Mouse (Mus musculus) heart, postnatal 25 days (tissue): ENCODE data around the gene Aurkb. TPM values are rescaled to one million over a fixed set of nuclear protein-coding genes. Genes with fewer than 3 reads are reported as not detected.

Experiments used
- DNase-seq: peaks from one replicate; pipeline ENCODE4 v3.0.0; 2022; ENCODE audit warnings: low spot score
- intact Hi-C: fragments of 180-260 bp; cut with DNase I; formaldehyde crosslinking; loops from one replicate; pipeline ENCODE4 v1.15.1; 2025
- total RNA-seq, 2 experiments: library from RNA; stranded (reverse); gene quantifications; 2 replicates each; pipeline ENCODE4 v1.2.3; 2021

The Aurkb gene
- total RNA-seq, 2 experiments from 2014 or later: 0.62 to 1.2 TPM

GRCm38 (mm10) chr11:69035411-69035810 is 10.0 kb upstream of the Aurkb start:
- intact Hi-C loops: loop anchor here (2.0 to 5.0 kb wide), 3 partner anchors 19 to 128 kb away; partner anchors contain the start of gene Slc25a35
- no peak for DNase-seq

DNA sequence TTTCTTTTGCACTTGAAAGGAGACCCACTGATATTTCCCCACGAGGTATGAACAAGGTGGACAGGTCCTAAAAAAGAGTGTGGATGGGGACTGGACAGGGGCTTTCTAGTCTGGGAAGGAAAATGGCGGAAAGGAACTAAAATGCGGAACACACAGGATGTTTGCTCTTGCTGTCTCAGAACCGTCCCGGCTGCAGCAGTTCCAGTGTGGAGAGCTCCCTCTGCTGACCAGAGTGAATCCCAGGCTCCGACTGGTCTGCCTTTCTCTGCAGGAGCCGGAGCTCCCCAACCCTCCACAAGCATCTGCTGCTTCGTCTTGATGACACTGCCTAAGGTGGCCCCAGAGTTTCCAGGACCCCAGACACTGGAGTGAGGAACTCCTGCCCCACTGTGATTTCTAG is 9.6 kb upstream of the Aurkb start:
- intact Hi-C loops: loop anchor here (2.0 to 5.0 kb wide), 3 partner anchors 19 to 129 kb away; partner anchors contain the start of gene Slc25a35
- peak; percentile 71 for DNase-seq

GRCm38 (mm10) chr11:69036486-69037230 is 8.8 kb upstream of the Aurkb start:
- DNase-seq: peak; percentile 68
- intact Hi-C loops: loop anchor here (5.0 kb wide), 2 partner anchors 69 to 129 kb away; partner anchors contain the start of gene Slc25a35

GRCm38 (mm10) chr11:69037231-69038061 is 8.0 kb upstream of the Aurkb start:
- intact Hi-C loops: loop anchor here (5.0 kb wide), 2 partner anchors 70 to 130 kb away; partner anchors contain the start of gene Slc25a35

GRCm38 (mm10) chr11:69038173-69038572 is 7.3 kb upstream of the Aurkb start:
- intact Hi-C loops: loop anchor here (5.0 kb wide), 2 partner anchors 71 to 131 kb away; partner anchors contain the start of gene Slc25a35
- no peak for DNase-seq

More at GRCm38 (mm10) chr11:69037231-69038061, 8.0 kb upstream of the Aurkb start:
- peak; percentile 52 for DNase-seq

- intact Hi-C loops: no loop called here
These were observed 938 bp downstream of the Aurkb start for GRCm38 (mm10) chr11:69046395-69046774.

DNA sequence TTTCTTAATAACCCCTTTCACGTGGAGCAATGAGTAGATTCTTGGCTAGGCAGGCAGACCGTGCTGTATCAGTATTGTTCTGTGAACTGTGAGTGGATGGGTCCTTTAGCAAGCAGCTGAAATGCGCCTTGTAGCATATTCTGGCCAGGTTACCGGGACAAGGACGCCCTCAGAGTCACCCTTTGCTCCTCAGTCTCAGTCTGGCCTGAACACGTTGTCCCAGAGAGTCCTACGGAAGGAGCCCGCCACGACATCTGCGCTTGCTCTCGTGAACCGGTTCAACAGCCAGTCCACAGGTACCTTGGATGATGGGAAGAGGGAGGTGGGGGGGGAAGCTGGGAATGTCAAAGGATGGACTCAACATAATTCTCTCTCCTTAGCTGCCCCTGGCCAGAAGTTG is 2.1 kb downstream of the Aurkb start:
- intact Hi-C loops: no loop called here
- no peak for DNase-seq

More at GRCm38 (mm10) chr11:69046395-69046774, 938 bp downstream of the Aurkb start:
- DNase-seq: no peak

DNA sequence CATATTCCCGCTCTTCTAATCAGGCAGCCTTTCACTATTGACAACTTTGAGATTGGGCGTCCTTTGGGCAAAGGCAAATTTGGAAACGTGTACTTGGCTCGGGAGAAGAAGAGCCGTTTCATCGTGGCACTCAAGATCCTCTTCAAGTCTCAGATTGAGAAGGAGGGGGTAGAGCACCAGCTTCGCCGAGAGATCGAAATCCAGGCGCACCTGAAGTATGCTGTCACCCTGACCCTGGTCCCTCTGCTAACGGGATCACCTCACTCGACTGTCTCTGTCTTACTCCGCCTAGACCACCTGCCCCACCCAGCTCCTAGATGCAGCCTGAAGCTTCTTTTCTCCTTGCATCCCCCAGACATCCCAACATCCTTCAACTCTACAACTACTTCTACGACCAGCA is 2.7 kb downstream of the Aurkb start:
- intact Hi-C loops: no loop called here
- no peak for DNase-seq

DNA sequence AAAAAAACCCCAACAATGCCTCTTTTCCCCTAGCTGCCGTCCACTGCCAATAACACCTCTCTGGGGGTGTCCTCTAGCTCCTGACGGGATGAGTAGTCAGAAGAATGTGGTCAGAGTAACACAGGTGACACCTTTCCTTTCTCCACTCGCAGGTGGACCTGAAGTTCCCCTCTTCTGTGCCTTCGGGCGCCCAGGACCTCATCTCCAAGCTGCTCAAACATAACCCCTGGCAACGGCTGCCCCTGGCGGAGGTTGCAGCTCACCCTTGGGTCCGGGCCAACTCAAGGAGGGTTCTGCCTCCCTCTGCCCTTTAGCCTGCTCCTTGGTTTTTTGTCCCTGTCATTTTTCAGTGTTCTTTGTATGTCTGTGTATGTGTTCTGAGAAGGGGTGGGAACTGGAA is 5.3 kb downstream of the Aurkb start:
- intact Hi-C loops: no loop called here
- no peak for DNase-seq

DNA sequence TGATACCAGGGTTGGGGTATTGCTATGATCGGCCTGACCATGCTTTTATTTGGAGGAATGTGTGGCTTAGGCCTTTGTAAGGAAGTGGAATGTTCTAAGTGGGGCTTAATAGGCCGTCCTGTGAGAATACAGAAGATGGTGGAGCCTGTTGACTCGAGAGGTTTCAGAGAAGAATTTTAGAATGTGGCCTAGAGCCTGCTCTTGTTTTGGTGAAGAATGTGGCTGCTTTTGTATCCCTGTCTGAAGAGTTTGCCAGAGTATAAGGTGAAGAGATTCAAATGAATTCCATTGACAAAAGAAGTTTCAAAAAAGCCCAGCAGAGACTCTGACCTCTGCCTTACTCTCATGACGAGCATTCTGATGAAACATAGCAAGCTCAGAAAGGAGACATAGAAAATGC is 6.3 kb downstream of the Aurkb start:
- intact Hi-C loops: no loop called here
- DNase-seq: no peak

- DNase-seq: no peak
- intact Hi-C loops: no loop called here
These were observed 7.5 kb downstream of the Aurkb start for GRCm38 (mm10) chr11:69052824-69053421.

- no peak for DNase-seq
- intact Hi-C loops: no loop called here
These were observed 8.4 kb downstream of the Aurkb start for GRCm38 (mm10) chr11:69053848-69054247.

DNA sequence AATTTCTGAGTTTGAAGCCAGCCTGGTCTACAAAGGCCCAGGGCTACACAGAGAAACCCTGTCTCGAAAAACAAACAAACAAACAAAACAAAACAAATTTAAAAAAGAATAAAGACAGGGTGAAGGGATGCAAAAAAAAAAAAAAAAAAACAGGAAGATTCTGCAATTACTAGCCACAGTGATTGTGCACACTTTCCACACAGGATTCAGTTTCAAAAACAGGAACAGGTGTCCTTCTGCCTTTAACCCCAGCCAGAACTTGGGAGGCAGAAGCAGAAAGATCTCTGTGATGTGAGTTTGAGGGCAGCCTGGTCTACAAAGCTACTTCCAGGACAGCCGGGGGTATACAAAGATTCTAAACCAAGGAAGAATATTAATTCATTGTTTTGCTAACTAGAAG is 12.8 kb downstream of the Aurkb start:
- DNase-seq: no peak
- intact Hi-C loops: no loop called here

- intact Hi-C loops: no loop called here
- no peak for DNase-seq
These were observed 13.4 kb downstream of the Aurkb start for GRCm38 (mm10) chr11:69058729-69059356.

GRCm38 (mm10) chr11:69059357-69059974 is 14.0 kb downstream of the Aurkb start, which contains the start of gene Borcs6:
Borcs6 (plus strand) TSS chr11:69059717.
- peak; percentile 98 for DNase-seq
- intact Hi-C loops: no loop called here

GRCm38 (mm10) chr11:69059975-69060411 is 14.5 kb downstream of the Aurkb start:
- no peak for DNase-seq
- intact Hi-C loops: loop anchor here (10.0 kb wide), 1 partner anchor 185 kb away; no protein-coding TSS in a partner anchor

GRCm38 (mm10) chr11:69060448-69061254 is 15.2 kb downstream of the Aurkb start:
- intact Hi-C loops: loop anchor here (10.0 kb wide), 1 partner anchor 184 kb away; no protein-coding TSS in a partner anchor
- no peak for DNase-seq

DNA sequence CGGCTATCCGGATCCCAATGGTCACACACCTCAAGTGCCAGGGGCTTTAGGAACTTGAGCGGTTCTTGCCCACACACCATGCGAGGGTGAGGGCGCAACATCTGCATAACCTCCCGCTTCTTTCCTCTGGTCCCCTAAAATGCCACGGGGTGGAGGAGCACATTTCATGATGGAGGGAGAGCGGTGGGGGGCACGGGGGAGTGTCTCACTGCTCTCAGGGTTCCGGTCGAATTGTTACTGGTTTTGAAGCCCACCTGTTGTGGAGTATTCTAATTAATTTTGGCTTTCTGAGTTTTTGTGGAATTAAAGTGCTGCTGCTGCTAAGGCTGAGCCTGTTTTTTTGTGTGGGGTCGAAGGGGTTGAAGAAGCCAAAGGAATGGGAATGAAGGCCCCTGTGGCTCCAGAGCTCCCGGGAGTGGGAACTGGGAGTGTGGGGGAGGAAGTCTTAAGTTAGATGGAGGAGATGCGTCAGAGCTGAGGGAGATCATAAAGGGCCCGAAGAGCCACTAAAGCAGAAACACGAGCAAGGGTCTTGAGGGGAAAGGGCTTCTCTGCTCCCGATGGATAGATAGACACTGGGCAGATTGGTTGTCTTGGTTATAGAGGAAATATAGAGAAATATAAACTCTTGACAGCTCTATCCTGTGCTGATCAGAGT is 15.9 kb downstream of the Aurkb start:
- intact Hi-C loops: loop anchor here (10.0 kb wide), 1 partner anchor 183 kb away; no protein-coding TSS in a partner anchor
- no peak for DNase-seq
